Mouse (Mus musculus): ENCODE measurements around the gene Vkorc1l1.
"Not testable (repeated sequence)": the region's sequence is repeated elsewhere in the genome, so short reads cannot be mapped to it uniquely, and the experiment has no call there.

The Vkorc1l1 gene

DNA sequence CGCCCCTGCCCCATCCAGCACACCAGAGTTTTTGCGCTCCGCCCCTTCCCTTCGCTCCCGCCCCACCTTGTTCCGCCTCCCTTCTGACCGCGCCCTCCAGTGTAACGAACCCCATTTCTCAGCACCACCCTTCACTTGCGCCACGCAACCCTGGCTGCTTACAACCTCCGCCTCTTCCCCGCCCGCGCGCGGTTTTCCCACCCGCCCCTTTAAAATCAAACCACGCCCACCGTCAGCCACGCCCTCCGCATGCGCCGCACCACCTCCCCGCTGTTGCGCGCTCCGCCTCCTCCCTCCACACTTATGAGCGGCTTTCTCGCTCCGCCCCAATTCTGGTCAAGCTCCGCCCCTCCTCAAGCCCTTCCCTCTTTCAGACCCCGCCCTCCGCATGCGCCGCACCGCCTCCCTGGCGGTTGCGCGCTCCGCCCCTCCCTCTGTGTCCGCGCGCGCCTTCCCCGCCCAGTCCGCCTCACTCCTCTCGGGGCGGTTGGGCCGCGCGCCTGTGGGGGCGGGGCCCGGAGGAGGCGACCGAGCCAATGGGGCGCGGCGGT, at the start of gene Vkorc1l1:
TSS of gene Vkorc1l1 (plus strand) at position 476 of the 551 bp plus-strand sequence.
- DNase-seq: peak; percentile 99

DNA sequence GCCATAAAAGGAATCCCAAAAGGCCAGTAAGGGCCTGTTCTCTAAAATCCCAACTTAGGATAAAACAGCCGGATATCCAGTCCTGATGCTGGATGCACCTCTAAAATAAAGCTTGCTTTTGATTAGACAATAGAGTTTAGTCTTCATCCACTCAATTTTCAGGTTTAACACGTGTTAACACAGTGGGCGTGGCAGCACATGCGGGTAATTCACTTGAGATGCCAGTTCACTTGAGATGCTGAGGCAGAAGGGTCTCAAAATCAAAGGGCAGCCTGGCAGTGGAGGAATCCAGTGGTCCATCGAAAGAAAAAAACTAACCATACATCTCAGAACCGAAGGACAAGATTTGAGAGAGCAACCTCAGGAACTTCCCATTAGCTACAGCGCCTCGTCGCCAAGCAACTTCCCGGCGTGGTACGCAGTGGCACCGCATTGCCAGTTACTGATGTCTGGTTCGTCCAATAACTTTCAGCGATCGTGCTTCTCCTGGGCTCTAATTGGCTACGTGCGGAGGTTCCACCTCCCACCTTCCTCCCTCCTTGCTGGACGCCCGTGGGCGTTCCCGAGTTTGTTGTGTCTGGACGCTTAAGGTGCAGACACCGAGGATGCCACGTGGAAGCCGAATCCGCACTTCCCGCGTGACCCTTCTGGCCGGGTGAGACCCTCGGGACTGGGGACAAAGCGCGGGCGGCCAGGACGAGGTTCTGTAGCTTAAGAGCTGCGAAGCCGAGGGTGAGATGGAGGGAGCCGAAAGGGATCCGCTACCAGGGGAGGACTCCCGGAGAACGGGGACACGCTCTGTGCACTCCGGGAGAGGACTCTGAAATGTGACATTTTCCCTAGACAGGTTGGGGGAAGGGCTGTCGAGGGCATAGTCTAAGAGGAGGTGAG, 46.3 kb upstream of the Vkorc1l1 start, which contains the start of gene Zbed5:
TSS of gene Zbed5 (plus strand) at position 526 of the 891 bp plus-strand sequence.
- peak; percentile 79 for DNase-seq

DNA sequence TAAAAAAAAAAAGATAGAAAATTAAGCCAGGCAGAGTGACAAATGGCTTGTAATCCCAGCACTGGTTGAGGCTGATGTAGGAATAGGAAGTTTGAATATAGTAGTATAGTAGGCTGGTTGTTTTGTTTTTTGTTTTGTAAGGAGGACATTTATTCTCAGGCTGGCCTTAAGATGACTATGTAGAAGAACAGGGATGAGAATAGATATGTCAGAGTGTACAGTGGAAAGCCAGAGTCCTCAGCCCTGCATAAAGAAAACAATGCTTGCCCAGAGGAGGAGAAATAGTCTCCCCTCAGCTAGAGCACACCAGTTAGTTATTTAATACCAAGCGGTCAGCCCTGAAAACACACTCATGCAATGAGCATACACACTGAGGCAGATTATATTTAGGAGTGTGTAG, 43.3 kb upstream of the Vkorc1l1 start, which contains the start of gene Phkg1:
TSS of gene Phkg1 (minus strand) at position 101 of the 400 bp plus-strand sequence.
- no peak for DNase-seq

DNA sequence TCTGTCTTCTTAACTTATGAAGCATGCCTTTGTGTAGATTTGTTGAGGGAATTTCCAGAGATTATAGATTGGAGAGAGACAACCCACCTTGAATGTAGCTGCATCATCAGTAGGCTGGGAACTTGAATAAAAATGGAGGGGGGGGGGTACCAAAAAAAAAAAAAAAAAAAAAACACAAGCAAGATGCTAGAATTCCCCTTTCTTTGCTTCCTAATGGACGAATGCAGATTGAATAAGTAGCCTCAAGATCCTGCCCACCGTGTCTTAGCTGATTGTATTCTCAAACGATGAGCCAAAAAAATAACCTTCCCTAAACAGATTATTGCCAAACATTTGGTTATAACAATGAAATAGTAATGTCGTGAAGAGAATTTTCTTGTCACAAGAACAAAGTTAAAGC, 34.0 kb upstream of the Vkorc1l1 start:
- DNase-seq: no peak

DNA sequence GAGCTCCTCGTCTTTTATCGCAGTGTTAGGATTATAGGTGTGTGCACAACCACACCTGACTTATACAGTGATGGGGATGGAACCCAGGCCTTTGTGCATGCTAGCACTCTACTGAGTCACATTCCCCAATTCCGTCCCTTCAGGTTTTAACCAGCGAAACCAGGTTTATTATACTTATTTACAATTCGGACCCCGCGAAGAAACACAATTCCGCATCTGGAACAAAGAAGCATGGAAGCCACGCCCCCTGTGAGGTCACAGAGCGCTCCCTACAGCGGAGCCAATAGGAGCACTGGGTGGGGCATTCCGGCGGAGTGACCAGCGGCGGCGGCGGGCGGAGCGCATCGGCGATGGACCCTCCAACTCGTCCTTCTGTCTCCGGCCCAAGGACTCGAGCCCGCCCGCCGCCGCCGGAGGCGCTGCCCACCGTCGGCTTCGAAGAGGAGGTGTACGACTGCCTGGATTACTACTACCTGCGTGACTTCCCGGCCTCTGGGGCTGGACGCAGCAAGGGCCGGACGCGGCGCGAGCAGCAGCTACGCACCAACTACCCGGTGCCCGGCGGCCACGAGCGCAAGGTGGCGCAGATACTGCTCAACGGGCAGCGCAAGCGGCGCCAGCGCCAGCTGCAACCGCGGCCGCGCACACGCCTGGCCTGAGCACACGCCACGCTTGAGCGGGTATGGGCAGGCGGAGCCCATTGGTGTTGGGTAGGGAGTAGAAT, 33.4 kb upstream of the Vkorc1l1 start, which contains the start of gene Nupr1l:
TSS of gene Nupr1l (plus strand) at position 299 of the 724 bp plus-strand sequence.
- DNase-seq: peak; percentile 81

DNA sequence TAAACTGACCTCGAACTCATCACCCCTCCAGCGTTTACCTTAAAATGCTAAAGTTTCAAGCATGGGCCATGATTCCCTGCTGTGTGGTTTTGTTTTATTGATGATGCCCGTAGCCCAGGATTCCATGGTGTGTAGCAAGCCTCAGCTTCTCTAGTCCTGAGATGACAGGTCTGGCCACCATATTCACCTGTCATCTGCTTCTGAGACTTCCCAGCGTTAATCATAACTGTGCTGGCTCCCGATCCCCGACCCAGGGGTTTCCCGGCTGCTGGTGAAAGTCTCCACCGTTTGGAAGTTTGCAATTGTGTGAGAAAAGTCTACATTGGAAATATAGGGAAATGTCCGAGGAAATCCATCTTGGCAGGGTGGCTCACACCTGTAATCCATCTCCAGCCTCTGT, 32.6 kb upstream of the Vkorc1l1 start:
- DNase-seq: no peak

DNA sequence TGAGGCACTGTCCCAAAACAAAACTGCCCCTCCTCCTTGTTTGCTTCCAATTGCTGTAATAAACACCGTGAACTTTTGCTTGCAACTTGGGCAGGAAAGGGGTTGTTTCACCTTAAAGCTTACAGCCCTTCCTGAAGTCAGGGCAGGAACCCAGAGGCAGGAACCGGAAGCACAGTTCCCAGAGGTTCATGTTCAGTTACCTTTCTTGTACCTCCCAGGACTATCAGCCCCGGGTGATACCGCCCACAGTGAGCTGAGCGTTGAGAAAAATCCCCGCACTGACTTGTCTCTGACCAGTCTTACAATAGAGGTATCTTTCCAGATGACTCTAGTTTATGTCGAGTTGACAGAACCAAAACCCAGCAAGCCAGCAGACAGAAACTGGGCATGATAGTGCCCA, 32.2 kb upstream of the Vkorc1l1 start:
- no peak for DNase-seq

DNA sequence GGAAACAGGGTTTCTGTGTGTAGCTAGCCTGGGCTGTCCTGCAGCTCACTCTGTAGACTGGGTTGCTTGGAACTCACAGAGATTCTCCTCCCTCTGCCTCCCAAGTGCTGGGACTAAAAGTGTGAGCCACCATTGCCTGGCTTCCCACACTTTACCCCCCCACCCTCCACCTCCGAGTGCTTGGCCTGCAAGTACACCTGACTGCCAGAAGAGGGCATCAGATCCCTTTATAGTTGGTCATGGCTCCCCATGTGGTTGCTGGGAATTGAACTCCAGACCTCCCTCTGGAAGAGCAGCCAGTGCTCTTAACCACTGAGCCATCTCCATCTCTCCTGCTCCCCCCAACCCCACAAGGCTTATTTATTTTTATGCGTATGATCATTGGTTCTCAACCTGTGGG, 27.7 kb upstream of the Vkorc1l1 start:
- DNase-seq: no peak

DNA sequence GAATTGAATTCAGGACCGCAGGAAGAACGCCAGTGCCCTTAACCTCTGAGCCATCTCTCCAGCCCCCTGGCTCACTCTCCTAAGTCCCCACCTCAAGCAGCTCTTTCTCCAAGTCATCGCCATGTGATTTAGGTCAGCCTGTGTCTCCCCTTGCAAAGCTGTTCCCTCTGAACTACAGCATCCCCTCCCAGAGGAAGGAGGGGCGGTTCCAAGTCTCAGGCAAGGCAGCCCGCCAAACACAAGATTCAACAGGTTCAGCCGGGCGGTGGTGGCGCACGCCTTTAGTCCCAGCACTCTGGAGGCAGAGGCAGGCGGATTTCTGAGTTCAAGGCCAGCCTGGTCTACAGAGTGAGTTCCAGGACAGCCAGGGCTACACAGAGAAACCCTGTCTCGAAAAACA, 26.3 kb upstream of the Vkorc1l1 start:
- not testable (repeated sequence) for DNase-seq

DNA sequence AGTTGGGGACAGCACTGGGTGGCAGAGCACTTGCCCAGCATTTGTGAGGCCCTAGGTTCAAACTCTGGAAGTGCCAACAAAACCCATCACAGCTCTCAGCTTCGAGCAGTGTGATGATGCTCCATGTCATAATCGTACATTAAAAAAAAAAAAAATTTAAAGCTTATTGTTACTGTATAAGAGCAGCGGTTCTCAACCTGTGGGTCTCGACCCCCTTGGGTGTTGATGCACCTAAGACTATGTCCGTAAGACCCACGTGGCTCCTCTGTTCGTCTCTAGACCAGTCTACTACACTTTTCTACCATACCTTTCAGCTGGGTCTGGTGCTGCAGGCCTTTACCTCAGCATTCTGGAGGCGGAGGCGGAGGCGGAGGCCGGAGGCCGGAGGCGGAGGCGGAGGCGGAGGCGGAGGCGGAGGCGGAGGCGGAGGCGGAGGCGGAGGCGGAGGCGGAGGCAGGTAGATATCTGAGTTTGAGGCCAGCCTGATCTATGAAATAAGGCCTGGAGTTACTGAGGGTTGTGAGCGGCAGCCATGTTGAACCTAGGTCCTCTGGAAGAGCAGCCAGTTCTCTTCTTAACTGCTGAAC, 23.6 kb upstream of the Vkorc1l1 start:
- DNase-seq: no peak

DNA sequence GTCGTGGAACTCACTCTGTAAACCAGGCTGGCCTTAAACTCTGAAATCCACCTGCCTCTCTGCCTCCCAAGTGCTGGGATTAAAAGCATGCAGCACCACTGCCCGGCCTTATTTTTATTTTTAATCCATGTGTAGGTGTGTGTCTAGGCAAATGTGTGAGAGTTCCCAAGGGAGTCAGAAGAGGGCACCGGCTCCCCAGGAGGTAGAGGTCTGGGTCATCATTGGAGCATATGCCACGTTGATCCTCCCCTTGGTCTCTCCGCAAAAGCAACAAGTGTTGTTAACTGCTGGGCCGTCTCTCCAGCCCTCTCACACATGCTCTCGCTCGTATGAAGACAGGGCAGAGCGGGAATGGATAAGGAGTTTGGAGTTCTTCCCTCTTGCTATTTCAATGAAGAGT, 23.0 kb upstream of the Vkorc1l1 start:
- no peak for DNase-seq

DNA sequence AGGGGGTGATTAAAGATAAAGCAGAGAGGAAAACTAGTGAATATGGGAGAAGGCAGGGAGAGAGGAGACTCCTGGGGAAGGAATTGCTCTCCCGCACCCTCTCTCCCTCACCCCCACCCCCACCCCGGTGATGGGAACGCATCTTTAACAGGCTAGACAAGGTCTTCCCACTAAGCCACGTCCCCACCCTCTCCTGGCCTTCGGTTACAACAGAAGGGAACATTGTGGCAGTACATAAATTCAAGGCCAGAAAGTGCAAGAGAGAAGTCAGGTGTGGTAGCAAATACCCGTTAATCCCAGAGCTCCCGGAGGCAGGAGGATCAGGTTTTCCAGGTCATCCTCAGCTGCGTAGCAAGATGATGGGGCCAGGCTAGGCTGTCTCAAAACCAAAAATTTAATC, 22.4 kb upstream of the Vkorc1l1 start:
- no peak for DNase-seq

DNA sequence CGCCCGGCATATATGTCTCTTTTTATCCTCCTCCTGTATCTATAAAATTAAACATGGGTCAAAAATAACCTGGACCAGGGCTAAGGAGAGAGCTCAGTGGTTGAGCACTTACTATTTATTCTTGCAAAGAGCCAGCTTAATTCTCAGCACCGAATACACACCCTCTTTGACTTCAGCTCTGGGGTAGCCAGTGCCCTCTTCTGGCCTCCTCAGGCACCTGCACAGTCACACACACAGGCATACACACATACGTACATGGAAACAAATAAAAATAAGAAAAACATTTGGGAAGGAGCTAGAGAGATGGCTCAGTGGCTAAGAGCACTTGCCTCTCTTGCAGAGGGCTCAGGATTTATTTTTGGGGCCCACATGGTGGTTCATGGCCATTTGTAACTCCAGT, 19.8 kb upstream of the Vkorc1l1 start:
- DNase-seq: no peak

DNA sequence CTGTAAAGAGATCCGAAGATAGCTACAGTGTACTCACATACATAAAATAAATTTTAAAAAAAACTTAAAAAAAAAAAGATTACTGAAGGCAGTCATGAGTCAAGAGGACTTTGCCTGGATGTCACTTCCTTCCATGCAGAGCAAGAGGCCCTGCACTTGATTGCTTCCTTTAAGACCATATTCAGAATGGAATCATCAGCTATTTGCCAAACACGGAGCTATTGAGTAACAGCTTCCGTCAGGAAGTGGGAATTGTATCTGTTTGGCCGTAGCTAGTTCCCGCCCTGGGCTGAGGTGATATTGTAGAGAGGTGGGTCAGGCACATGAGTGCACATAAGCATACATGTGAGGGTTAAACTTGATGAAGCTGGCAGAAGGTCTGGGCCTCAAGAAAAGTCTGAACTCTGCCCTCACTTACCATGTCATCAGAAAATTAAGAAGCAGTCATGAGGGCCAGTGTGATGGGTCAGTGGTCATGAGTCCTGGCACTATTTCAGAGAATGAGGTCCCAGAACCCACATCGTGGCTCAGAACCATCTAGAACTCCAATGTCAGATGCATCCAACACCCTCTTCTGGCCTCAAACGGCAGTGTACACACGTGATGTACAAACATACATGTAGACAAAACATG, 16.8 kb upstream of the Vkorc1l1 start:
- DNase-seq: no peak

DNA sequence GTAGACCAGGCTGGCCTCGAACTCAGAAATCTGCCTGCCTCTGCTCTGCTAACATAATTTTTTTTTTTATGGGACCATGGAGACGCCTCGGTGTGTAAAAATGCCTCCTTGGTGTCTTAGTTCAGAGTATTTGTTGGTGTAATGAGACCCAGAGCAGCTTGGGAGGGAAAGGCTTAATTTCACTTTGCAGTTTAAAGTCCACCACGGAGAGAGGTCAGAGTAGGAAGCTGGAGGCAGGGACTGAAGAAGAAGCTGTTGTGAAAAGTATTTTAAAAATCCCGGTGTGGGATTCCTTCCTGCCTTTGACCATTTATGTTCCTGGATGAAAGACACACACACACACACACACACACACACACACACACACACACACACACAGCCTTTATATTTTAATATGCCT, 15.8 kb upstream of the Vkorc1l1 start:
- DNase-seq: no peak

DNA sequence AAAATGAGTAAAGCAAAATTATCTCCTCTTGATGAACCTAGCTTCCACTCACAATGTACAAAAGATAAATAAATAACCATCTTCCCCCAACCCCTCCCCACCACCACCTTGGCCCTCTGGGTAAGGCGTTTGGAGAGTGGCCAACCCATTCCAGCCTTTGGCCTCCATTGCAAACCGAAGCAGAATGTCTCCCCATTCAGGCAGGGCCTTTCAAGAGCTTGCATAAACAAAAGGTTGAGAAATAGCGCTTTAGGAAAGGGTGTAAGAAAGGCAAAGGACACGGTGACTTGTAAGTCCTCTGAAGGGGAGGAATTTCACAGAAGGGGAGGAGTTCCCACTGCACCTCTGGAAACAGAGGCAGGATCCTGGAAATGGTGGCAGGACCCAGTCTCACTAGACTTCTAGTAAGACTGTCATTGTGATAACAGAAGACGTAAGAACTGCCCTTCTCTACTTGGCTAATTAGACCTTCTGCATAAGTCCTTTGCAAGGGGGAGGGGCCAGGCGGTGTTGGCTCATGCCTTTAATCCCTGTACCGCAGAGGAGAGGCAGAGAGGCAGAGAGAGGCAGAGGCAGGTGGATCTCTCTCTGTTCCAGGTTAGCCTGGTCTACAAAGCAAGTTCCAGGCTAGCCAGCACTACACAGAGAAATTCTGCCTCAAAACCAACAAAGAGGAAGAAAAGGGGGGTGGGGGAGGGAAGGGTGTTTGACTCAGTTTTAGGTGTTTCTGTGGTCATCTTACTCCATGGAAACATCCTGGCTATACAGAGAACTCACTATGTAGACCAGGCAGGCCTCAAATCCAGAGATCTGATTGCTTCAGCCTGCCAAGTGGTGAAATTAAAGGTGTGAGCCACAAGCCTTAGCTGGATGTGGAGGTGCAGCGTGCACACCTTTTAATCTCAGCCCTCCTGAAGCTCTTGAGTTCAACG, 11.6 kb upstream of the Vkorc1l1 start:
- DNase-seq: no peak

DNA sequence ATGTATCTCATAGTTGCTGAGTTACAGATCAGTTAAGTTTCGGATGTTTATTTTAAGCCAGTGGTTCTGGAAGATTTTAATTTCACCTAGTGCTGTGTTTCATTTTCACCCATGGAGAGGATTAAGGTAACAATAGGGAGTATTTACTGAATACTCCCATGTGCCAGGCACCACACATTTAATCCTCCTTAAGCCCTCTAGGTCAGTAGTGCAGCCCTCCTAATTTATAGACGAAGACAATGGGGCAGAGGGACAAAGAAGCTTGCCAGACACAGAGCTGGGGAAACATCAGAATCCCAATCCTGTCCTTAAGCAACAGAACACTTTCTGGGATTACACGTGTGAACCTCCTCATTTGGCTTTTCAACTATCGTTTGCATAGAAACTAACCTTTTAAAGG, 4.8 kb upstream of the Vkorc1l1 start:
- DNase-seq: no peak

DNA sequence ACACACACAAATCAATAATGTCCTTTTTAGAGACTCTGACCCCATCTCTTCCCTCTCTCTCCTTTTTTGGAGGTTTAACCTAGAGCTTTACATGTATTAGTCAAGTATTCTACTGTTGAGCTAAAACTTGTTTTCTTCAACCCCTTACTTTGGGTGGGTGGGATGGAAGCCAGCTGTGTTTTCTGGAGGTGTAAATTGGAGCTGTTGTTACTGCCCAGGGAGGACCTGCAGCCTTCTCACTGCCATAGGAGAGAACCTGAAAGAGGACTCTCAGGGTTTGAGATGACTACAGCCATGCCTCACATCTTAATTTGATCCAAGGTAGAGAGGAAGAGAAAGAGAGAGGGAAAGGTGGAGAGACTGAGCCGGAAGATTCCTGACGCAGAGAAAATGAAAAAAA, 1.5 kb upstream of the Vkorc1l1 start:
- no peak for DNase-seq

DNA sequence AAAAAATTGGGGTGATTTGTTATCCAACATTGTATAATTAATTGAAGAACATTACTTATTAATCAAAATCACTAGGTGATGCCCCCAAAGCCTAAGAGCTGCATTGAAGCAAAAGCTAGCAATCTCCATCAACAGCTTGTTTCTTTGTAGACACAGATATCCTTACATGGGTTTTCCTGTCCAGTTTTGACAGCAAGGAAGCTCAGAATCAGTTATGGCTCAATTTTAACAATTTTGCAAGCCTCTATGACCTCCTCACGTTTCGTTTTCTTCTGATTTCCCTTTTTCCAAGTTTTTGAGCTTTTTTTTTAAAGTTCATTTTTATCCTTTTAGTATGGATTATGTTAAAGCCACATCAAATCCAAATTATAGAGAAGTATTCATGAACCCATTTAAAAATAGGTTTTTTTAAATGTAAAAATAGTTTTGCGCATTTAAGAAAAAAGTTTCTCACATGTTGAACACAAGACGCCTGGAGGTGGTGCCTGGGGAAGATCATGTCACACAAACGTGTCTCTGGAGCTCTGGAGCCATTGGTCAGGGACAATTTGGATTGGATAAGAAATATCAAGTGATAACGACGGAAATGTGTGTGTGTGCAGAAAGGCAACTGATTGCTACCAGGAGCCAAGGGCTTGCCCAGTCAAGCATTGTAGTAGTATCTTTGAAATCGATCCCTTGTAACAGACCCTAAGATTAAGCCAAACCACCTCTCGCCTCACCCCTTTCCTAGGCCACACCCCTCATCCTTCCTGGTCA, 855 bp upstream of the Vkorc1l1 start:
- DNase-seq: no peak

DNA sequence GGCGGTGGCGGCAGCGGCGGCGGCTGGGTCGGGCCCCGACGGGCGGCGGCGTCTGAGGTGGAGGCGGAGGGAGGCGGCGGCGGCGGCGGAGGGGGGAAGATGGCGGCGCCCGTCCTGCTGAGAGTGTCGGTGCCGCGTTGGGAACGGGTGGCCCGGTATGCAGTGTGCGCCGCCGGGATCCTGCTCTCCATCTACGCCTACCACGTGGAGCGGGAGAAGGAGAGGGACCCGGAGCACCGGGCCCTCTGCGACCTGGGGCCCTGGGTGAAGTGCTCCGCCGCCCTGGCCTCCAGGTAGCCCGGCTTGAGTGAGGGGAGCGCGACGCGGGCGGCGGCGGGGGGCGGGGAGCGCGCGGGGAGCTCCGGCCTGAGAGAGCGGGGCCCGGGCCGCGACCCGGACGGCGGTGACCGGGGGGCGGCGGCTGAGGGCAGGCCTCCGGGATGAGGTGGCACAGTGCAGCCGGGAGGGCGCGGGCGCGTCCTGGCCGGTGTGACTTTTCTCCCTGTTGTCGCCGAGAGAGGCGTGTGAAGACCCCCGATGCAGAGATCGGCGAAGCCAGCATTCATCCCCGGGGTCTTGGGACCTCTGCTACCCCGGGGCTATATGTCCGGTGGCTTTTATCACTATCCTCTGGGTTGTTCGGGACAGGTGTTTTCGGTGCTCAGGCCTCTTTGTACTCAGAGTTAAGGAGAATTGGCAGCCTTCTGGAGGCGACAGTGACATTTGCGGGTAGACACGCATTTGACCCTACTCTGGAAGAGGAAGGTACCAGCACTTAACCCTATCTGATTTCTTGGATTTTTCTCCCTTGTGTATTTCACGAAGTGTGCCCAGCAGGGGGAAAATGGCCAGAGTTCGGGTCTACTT, 536 bp downstream of the Vkorc1l1 start:
- DNase-seq: peak; percentile 50

All from cerebellum, adult 11 months (tissue).